Mouse (Mus musculus): ENCODE measurements at regions not wholly inside any gene's neighbourhood (a gene's known extent, or its start where the extent isn't known, plus 50 kb on each side); places are given as distances from the start of the nearest gene placed in this dataset.

DNA sequence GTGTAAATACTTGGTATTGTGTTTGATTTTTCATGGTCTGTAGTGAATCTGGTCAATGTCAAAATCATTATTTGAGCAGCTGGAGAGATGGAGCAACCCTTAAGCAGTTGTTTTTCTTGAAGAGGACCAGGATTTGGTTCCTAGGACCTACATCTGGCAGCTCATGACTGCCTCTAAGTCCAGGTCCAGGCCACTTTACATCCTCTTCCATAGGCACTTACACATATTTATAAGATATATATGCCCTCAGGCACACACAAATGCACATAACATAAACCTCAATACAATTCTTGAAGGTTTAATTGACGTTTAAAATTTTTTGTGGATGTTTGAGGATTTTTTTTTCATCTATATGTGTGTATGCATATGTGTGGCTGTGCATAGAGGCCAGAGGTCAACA is 96.8 kb upstream of the Fam240b start:
- no peak for DNase-seq

- peak in 1 of 2 experiments; percentile 7 for DNase-seq
These were observed 76.1 kb upstream of the Fam240b start for GRCm38 (mm10) chr13:64573711-64574110.

DNA sequence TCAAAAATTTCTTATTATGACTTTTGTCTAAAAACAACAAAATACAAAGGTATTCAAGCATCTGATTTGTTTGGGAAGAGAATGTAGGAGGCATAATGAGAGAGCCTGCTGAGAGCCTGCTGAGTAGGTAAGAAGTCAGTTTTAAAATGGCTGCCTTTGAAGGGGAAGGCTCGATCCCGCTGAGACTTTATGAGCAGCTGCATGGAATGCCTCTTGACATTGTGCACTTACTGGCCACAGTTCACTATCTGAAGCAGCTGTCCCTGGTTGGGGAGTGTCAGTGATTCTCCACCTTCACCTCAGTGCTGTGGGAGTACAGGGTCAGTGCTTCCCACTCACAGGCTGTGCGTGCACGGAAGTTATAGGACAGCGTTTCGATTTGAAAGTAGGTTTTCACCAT is 71.3 kb upstream of the Fam240b start:
- no peak for DNase-seq

- DNase-seq = no peak
These were observed 69.5 kb upstream of the Fam240b start for GRCm38 (mm10) chr13:64566966-64567708.

- no peak for DNase-seq
These were observed 68.2 kb upstream of the Fam240b start for GRCm38 (mm10) chr13:64565791-64566190.
